Mouse (Mus musculus) kidney, embryonic 16.5 days (tissue): ENCODE data around the gene Kcnh4. TPM values are rescaled to one million over a fixed set of nuclear protein-coding genes. Genes with fewer than 3 reads are reported as not detected.

Source experiments
- ATAC-seq: fragments of 200-750 bp; cut with Nextera tagmentation; 2 replicates; pipeline ENCODE4 v1.8.0; 2017; ENCODE audit warnings: moderate TSS enrichment; ENCODE audit not compliant: low FRiP score, low TSS enrichment
- H3K27ac ChIP-seq: fragments of 300-500 bp; sonication (generic); 2 replicates; pipeline ENCODE4 v1.5.1; 2014; ENCODE audit warnings: low read length
- H3K27me3 ChIP-seq: fragments of 300-500 bp; sonication (generic); 2 replicates; pipeline ENCODE4 v1.6.1; 2014; ENCODE audit warnings: low read length, control low read depth, mixed read lengths; ENCODE audit not compliant: insufficient read depth
- H3K36me3 ChIP-seq: fragments of 300-500 bp; sonication (generic); 2 replicates; pipeline ENCODE4 v1.6.1; 2014; ENCODE audit warnings: low read length, control low read depth, mixed read lengths; ENCODE audit not compliant: insufficient read depth
- H3K4me1 ChIP-seq: fragments of 300-500 bp; sonication (generic); 2 replicates; pipeline ENCODE4 v1.6.1; 2014; ENCODE audit warnings: low read length, control low read depth, mixed read lengths; ENCODE audit not compliant: insufficient read depth
- H3K4me2 ChIP-seq: fragments of 300-500 bp; sonication (generic); replicated peaks from 2 replicates; pipeline ENCODE4 v1.6.1; 2014; ENCODE audit warnings: low read depth, low read length
- H3K4me3 ChIP-seq: fragments of 300-500 bp; sonication (generic); 2 replicates; pipeline ENCODE4 v1.5.1; 2014; ENCODE audit warnings: mild to moderate bottlenecking, low read length
- H3K9ac ChIP-seq: fragments of 300-500 bp; sonication (generic); replicated peaks from 2 replicates; pipeline ENCODE4 v1.6.1; 2014; ENCODE audit warnings: low read length
- H3K9me3 ChIP-seq: fragments of 300-500 bp; sonication (generic); 2 replicates; pipeline ENCODE4 v1.6.1; 2016; ENCODE audit warnings: low read length, control low read depth
- WGBS: fragments of 180-500 bp; shearing (Covaris S2); extraction: QIAGEN DNeasy Blood & Tissue Kit; methylation state at CpG from one replicate; pipeline ENCODE4 v1.1.7; 2014; 5-methylcytosine and 5-hydroxymethylcytosine counted together
- polyA plus RNA-seq: library from polyadenylated mRNA; unstranded; fragments of >200 nt; fragmentation: Nextera tagmentation; extraction: Ambion mirVana; gene quantifications from 2 replicates; pipeline ENCODE4 v1.2.1, GENCODE M21; 2015

Gene Kcnh4
- polyA plus RNA-seq, 1 experiment from 2014 or later: not detected

DNA sequence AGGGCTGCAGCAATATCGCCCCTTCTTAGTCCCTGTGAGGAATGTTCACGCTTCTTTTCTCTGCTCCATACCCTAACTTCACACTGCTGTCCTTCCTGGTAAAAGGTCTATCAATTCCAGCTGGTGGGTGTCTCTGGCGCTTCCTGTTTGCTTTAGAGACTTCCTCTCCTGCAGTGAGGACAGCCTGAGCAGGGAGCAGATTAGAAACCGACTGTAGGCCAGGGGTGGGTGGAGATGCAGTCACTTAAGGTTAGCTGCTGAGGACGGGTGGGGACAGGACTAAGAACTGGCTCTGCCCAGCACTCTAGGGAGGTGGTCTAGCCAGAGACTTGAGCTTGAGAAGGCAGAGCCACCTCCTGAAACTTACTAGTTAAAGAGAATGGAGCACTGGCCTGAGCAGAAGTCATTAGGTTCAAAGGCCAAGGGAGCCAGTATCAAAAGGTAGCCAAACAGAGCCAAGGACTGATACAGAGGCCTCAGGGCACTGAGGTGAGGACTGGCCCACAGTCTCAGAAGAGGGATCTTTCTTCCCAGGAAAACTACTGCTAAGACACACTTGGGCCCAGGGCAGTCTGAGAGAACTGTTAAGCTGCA, 34.7 kb downstream of the Kcnh4 start:
- no peak for ATAC-seq
- no peak overlapping the region for H3K4me2 ChIP-seq

GRCm38 (mm10) chr11:100722493-100723028, 37.2 kb downstream of the Kcnh4 start:
- H3K4me2 ChIP-seq: no peak overlapping the region
- H3K36me3 ChIP-seq: peaks cover 18% of the 10 kb centered on the region
- no peak overlapping the region for H3K4me3 ChIP-seq
- WGBS: 30% methylated on average over 2 of the region's 2 CpGs
- peaks cover 35% of the 10 kb centered on the region for H3K4me1 ChIP-seq
- H3K27ac ChIP-seq: peak overlapping the region; percentile 69
- no peaks in the 10 kb centered on the region for H3K9me3 ChIP-seq
- H3K27me3 ChIP-seq: no peaks in the 10 kb centered on the region
- H3K9ac ChIP-seq: no peak overlapping the region
- ATAC-seq: no peak

More for the DNA sequence above, 34.7 kb downstream of the Kcnh4 start:
- Histone ChIP-seq H3K36me3 (0 out of 2 replicates have a peak, but pooled peaks cover 4% of the 10 kb centered on the region), H3K27ac (peak overlapping the region; percentile 68), H3K4me3 (no peak overlapping the region), H3K27me3 (no peaks in the 10 kb centered on the region), H3K4me1 (peaks cover 32% of the 10 kb centered on the region), H3K9me3 (no peaks in the 10 kb centered on the region), H3K9ac (no peak overlapping the region; the same call in 1 of the 2 replicates)
- WGBS: 36% methylated on average over 5 of the region's 5 CpGs

- Histone ChIP-seq H3K36me3 (peaks cover 23% of the 10 kb centered on the region), H3K9ac (no peak overlapping the region), H3K4me2 (no peak overlapping the region; the same call in 1 of the 2 replicates), H3K4me1 (peaks cover 35% of the 10 kb centered on the region), H3K9me3 (no peaks in the 10 kb centered on the region), H3K27me3 (no peaks in the 10 kb centered on the region), H3K27ac (peak overlapping the region; percentile 69), H3K4me3 (no peak overlapping the region)
- no peak for ATAC-seq
- WGBS: 77% methylated on average over 8 of the region's 8 CpGs
These were observed 37.8 kb downstream of the Kcnh4 start for GRCm38 (mm10) chr11:100721776-100722492.

- H3K4me1 ChIP-seq: peaks cover 35% of the 10 kb centered on the region
- H3K27ac ChIP-seq: peak overlapping the region; percentile 69
- no peak for ATAC-seq
- no peak overlapping the region for H3K4me2 ChIP-seq
- peaks cover 28% of the 10 kb centered on the region for H3K36me3 ChIP-seq
- 64% methylated on average over 4 of the region's 4 CpGs for WGBS
- H3K9me3 ChIP-seq: no peaks in the 10 kb centered on the region
- H3K27me3 ChIP-seq: no peaks in the 10 kb centered on the region
- no peak overlapping the region for H3K4me3 ChIP-seq
- no peak overlapping the region for H3K9ac ChIP-seq
These were observed 38.5 kb downstream of the Kcnh4 start for GRCm38 (mm10) chr11:100721254-100721653.

- no peak for ATAC-seq
- no peak overlapping the region for H3K4me2 ChIP-seq
- peaks cover 35% of the 10 kb centered on the region for H3K36me3 ChIP-seq
- no peak overlapping the region for H3K4me3 ChIP-seq
- H3K9me3 ChIP-seq: no peaks in the 10 kb centered on the region
- H3K9ac ChIP-seq: no peak overlapping the region
- 76% methylated on average over 5 of the region's 5 CpGs for WGBS
- no peaks in the 10 kb centered on the region for H3K27me3 ChIP-seq
- peak overlapping the region; percentile 69; the same call in 1 of the 2 replicates for H3K27ac ChIP-seq
- peaks cover 33% of the 10 kb centered on the region for H3K4me1 ChIP-seq
These were observed 39.4 kb downstream of the Kcnh4 start for GRCm38 (mm10) chr11:100720345-100720744.

GRCm38 (mm10) chr11:100719893-100720292, 39.8 kb downstream of the Kcnh4 start:
- Histone ChIP-seq H3K36me3 (peaks cover 40% of the 10 kb centered on the region), H3K9ac (no peak overlapping the region), H3K4me1 (peaks cover 28% of the 10 kb centered on the region), H3K4me3 (no peak overlapping the region), H3K9me3 (no peaks in the 10 kb centered on the region), H3K27ac (no peak overlapping the region), H3K4me2 (no peak overlapping the region), H3K27me3 (no peaks in the 10 kb centered on the region)
- ATAC-seq: no peak
- WGBS: 74% methylated on average over 11 of the region's 11 CpGs

- no peak overlapping the region for H3K27ac ChIP-seq
- peaks cover 27% of the 10 kb centered on the region for H3K4me1 ChIP-seq
- H3K4me2 ChIP-seq: no peak overlapping the region
- no peak overlapping the region for H3K4me3 ChIP-seq
- H3K36me3 ChIP-seq: peaks cover 45% of the 10 kb centered on the region
- no peaks in the 10 kb centered on the region for H3K27me3 ChIP-seq
- peak; percentile 39; the same call in 1 of the 2 replicates for ATAC-seq
- H3K9me3 ChIP-seq: no peaks in the 10 kb centered on the region
- 75% methylated on average over 3 of the region's 3 CpGs for WGBS
- H3K9ac ChIP-seq: no peak overlapping the region
These were observed 40.4 kb downstream of the Kcnh4 start for GRCm38 (mm10) chr11:100719312-100719711.

DNA sequence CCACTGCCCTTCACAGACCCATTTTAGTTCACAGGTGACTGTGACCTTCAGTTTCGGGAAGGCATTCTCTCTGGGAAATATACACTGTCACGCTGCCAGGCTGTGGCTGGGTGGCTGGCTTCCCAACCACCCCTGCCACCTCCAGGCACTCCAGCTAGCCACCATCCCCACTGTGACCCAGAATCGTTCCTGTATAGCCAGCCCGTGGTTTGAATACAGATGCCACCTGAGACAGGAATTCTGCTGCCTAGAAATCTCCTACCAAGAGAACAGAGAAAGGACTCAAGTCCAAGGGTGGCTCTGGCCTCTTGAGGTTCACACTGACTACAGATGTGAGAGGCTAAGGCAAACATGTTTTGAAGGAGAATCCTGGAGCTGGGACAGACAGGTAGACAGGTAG, 40.9 kb downstream of the Kcnh4 start:
- no peak for ATAC-seq
- Histone ChIP-seq H3K36me3 (peaks cover 45% of the 10 kb centered on the region), H3K27ac (no peak overlapping the region), H3K4me3 (no peak overlapping the region), H3K4me1 (peaks cover 31% of the 10 kb centered on the region), H3K9me3 (no peaks in the 10 kb centered on the region), H3K27me3 (no peaks in the 10 kb centered on the region), H3K4me2 (no peak overlapping the region), H3K9ac (no peak overlapping the region)
- WGBS: 92% methylated on average over 4 of the region's 4 CpGs

GRCm38 (mm10) chr11:100718462-100718861, 41.3 kb downstream of the Kcnh4 start:
- 93% methylated on average over 7 of the region's 7 CpGs for WGBS

GRCm38 (mm10) chr11:100716649-100717048, 43.1 kb downstream of the Kcnh4 start:
- Histone ChIP-seq H3K4me3 (no peak overlapping the region), H3K9me3 (no peaks in the 10 kb centered on the region), H3K9ac (no peak overlapping the region), H3K27me3 (no peaks in the 10 kb centered on the region), H3K4me1 (peaks cover 29% of the 10 kb centered on the region), H3K36me3 (peaks cover 45% of the 10 kb centered on the region), H3K27ac (no peak overlapping the region), H3K4me2 (no peak overlapping the region)
- ATAC-seq: no peak
- 90% methylated on average over 3 of the region's 3 CpGs for WGBS

More at GRCm38 (mm10) chr11:100718462-100718861, 41.3 kb downstream of the Kcnh4 start:
- H3K9me3 ChIP-seq: no peaks in the 10 kb centered on the region
- H3K9ac ChIP-seq: no peak overlapping the region
- no peaks in the 10 kb centered on the region for H3K27me3 ChIP-seq
- H3K4me1 ChIP-seq: peaks cover 35% of the 10 kb centered on the region
- H3K4me2 ChIP-seq: no peak overlapping the region
- ATAC-seq: no peak
- H3K4me3 ChIP-seq: no peak overlapping the region
- peaks cover 45% of the 10 kb centered on the region for H3K36me3 ChIP-seq
- no peak overlapping the region for H3K27ac ChIP-seq
